Mouse (Mus musculus): ENCODE measurements around the gene Tjp2. TPM values are rescaled to one million over a fixed set of nuclear protein-coding genes. Genes with fewer than 3 reads are reported as not detected.

The Tjp2 gene
- total RNA-seq, 2 experiments from 2014 or later: 10.0 to 12.5 TPM

GRCm38 (mm10) chr19:24054904-24055303, 169.9 kb downstream of the Tjp2 start:
- no peak for DNase-seq

DNA sequence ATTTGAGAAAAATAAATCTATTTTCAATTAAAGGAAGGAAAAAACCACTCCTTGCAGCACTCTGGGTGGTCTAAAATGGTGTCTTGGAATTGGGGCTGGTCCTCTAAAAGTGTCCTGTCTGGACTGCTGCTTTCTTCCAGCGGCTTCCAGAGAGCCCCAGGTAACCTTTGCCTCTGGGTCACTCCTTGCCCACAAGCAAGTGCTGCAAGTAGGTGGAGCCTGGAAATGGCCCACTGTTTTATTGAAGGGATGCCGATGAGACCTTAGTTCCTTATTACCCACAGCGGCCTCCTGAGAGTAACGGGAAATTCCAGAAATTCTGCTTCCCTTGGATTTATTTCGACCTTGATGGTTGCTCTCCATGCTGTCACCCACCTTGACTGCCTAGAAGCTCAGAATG, 170.6 kb downstream of the Tjp2 start:
- DNase-seq: no peak

- DNase-seq: no peak
Measured at GRCm38 (mm10) chr19:24050514-24050913, 174.3 kb downstream of the Tjp2 start.

DNA sequence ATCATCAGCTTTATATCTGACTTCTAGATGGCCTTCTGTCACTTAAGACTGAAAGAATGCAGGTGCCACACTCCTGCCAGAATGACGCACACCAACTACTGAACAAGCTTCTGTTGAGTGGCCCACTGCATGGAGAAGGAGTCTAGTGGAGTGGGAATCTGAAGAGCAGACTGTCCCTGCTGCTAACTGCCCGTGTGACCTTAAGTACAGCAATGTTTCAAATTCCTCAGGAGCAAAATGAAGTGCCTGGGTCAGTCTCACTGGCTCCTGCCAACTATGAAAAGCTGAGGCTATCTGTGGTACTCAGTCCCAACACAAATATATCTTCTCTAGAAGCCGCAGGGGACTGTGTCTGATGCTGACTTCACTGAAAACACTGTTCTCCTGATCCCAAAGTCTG, 175.5 kb downstream of the Tjp2 start:
- no peak for DNase-seq

- DNase-seq: no peak
Measured at GRCm38 (mm10) chr19:24046395-24046993, 178.3 kb downstream of the Tjp2 start.

Other genes with a start within 250 kb of the Tjp2 start
- 10 to 100 TPM; 39.6 to 42.5 TPM for gene Fam189a2, start 194.0 kb downstream of the Tjp2 start, total RNA-seq (2021)
- 10 to 100 TPM; 21.5 to 22.3 TPM for gene Fxn, start 55.6 kb upstream of the Tjp2 start, total RNA-seq (2021)